Mouse (Mus musculus) spleen, adult 2 months (tissue): Measurements from ENCODE around the gene Ccl22.

Source experiments
- CTCF ChIP-seq: fragments of 200-500 bp; IDR thresholded peaks from 2 replicates; pipeline ENCODE4 v1.5.1; 2011; ENCODE audit warnings: mild to moderate bottlenecking, inconsistent platforms; ENCODE audit not compliant: insufficient read depth, insufficient read length, insufficient replicate concordance; ENCODE audit errors: extremely low read depth
- POLR2A ChIP-seq: fragments of 200-500 bp; IDR thresholded peaks from 2 replicates; pipeline ENCODE4 v1.6.1; 2011; ENCODE audit warnings: low read depth, low read length, inconsistent platforms

- TF ChIP-seq CTCF (no peak), POLR2A (no peak)
These were observed 55.0 kb downstream of the Ccl22 start for GRCm38 (mm10) chr8:94800278-94800968.
